Mouse (Mus musculus) lung, postnatal 0 days (tissue): ENCODE results near the gene Gadl1.
A peak's percentile ranks its signal among the peaks of the same experiment; 100 is the strongest.

ENCODE experiments used
- CTCF ChIP-seq: IDR thresholded peaks from 2 replicates; pipeline ENCODE4 v1.5.1; 2016; ENCODE audit warnings: antibody characterized with exemption, mild to moderate bottlenecking
- EP300 ChIP-seq: IDR thresholded peaks from 2 replicates; pipeline ENCODE4 v1.6.1; 2016; ENCODE audit warnings: antibody characterized with exemption, mild to moderate bottlenecking, control low read depth

DNA sequence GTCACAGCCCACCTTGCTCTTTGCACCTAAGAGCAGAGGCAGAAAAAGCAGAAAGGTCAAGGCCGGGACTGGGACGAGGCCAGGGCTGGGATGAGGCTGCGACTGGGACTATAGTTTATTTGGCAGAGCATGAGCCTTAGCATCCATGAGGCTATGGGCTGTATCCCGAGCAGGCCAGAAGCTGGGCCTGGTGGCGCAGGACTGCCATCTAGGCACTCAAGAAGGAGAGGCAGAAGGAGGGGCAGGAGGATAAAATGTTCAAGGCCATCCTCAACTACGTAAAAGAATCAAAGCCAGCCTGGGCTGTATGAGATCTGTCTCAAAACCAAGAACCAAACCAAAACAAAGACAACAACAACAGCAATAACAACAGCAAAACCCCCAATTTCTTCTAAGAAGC, 213.3 kb downstream of the Gadl1 start:
- TF ChIP-seq EP300 (no peak), CTCF (peak; percentile 40)
